Mouse (Mus musculus) macrophage (primary cell): ENCODE data around the gene Mog. TPM values are rescaled to one million over a fixed set of nuclear protein-coding genes. Genes with fewer than 3 reads are reported as not detected.

Experiments used
- H3K27ac ChIP-seq: fragments of 350-480 bp; formaldehyde crosslinking; 2 replicates; pipeline ENCODE4 v1.9.0; 2021
- H3K36me3 ChIP-seq: fragments of 350-480 bp; formaldehyde crosslinking; 2 replicates; pipeline ENCODE4 v1.9.0; 2021; ENCODE audit errors: inconsistent target
- H3K4me3 ChIP-seq: fragments of 350-480 bp; formaldehyde crosslinking; 2 replicates; pipeline ENCODE4 v1.9.0; 2021; ENCODE audit errors: inconsistent target
- H3K79me2 ChIP-seq: fragments of 350-480 bp; formaldehyde crosslinking; 2 replicates; pipeline ENCODE4 v1.9.0; 2021; ENCODE audit errors: inconsistent target
- WGBS: methylation state at CpG from one replicate; pipeline ENCODE4 v1.1.7; 2026; ENCODE audit warnings: inconsistent platforms; ENCODE audit not compliant: missing documents; 5-methylcytosine and 5-hydroxymethylcytosine counted together
- polyA plus RNA-seq: library from polyadenylated mRNA; stranded (reverse); fragments of 250-400 nt; gene quantifications from 3 replicates; pipeline ENCODE4 v1.2.4, GENCODE M21; 2018; ENCODE audit warnings: inconsistent platforms
- total RNA-seq, 78 experiments: library from RNA; depleted of rRNA; stranded (reverse); fragments of 250-400 nt; gene quantifications; 1 replicate in 9 of 78; 2 replicates in 24 of 78; 3 replicates in 43 of 78; 4 replicates in 2 of 78; pipeline ENCODE4 v1.2.4; 2018; ENCODE audit warnings: inconsistent platforms in 56 of 78

The Mog gene
- not detected for total RNA-seq (2018; cell fraction: chromatin; rRNA removed)
- total RNA-seq (2018; cell fraction: cytosol; rRNA removed), result not detected
- not detected for total RNA-seq (2018; cell fraction: nucleus; rRNA removed)
- not detected in 3 replicates for polyA plus RNA-seq

GRCm38 (mm10) chr17:37022628-37023576, at the start of gene Mog:
Mog (minus strand) TSS chr17:37023398.
- Histone ChIP-seq H3K4me3 (no peak within 1 kb of the TSS), H3K79me2 (no peaks in the 10 kb centered on the region), H3K36me3 (no peaks in the 10 kb centered on the region), H3K27ac (no peak within 1 kb of the TSS)
- 58% methylated on average over 9 of the region's 9 CpGs for WGBS

GRCm38 (mm10) chr17:37072730-37073276, 49.6 kb upstream of the Mog start:
- no peaks in the 10 kb centered on the region for H3K79me2 ChIP-seq
- no peak overlapping the region for H3K27ac ChIP-seq
- no peaks in the 10 kb centered on the region for H3K36me3 ChIP-seq
- WGBS, result 80% methylated on average over 11 of the region's 11 CpGs
- no peak overlapping the region for H3K4me3 ChIP-seq

GRCm38 (mm10) chr17:37072080-37072729, 49.0 kb upstream of the Mog start:
- Histone ChIP-seq H3K79me2 (no peaks in the 10 kb centered on the region), H3K4me3 (no peak overlapping the region), H3K27ac (no peak overlapping the region), H3K36me3 (no peaks in the 10 kb centered on the region)
- WGBS, result 89% methylated on average over 12 of the region's 12 CpGs

GRCm38 (mm10) chr17:37070121-37070520, 46.9 kb upstream of the Mog start:
- 92% methylated on average over 8 of the region's 8 CpGs for WGBS
- Histone ChIP-seq H3K27ac (no peak overlapping the region), H3K4me3 (no peak overlapping the region), H3K79me2 (no peaks in the 10 kb centered on the region), H3K36me3 (no peaks in the 10 kb centered on the region)

- Histone ChIP-seq H3K4me3 (no peak overlapping the region), H3K36me3 (no peaks in the 10 kb centered on the region), H3K27ac (no peak overlapping the region), H3K79me2 (no peaks in the 10 kb centered on the region)
- WGBS, result 91% methylated on average over 1 of the region's 1 CpGs
These were observed 44.7 kb upstream of the Mog start for GRCm38 (mm10) chr17:37067861-37068260.

GRCm38 (mm10) chr17:37065993-37066392, 42.8 kb upstream of the Mog start:
- Histone ChIP-seq H3K79me2 (no peaks in the 10 kb centered on the region), H3K36me3 (no peaks in the 10 kb centered on the region), H3K27ac (no peak overlapping the region), H3K4me3 (no peak overlapping the region)
- WGBS, result 100% methylated on average over 1 of the region's 2 CpGs

- H3K27ac ChIP-seq, result no peak overlapping the region
- 96% methylated on average over 11 of the region's 11 CpGs for WGBS
- H3K36me3 ChIP-seq, result no peaks in the 10 kb centered on the region
- no peaks in the 10 kb centered on the region for H3K79me2 ChIP-seq
- no peak overlapping the region for H3K4me3 ChIP-seq
These were observed 40.7 kb upstream of the Mog start for GRCm38 (mm10) chr17:37063686-37064495.

GRCm38 (mm10) chr17:37063063-37063462, 39.9 kb upstream of the Mog start:
- Histone ChIP-seq H3K4me3 (no peak overlapping the region), H3K27ac (no peak overlapping the region), H3K36me3 (no peaks in the 10 kb centered on the region), H3K79me2 (no peaks in the 10 kb centered on the region)
- WGBS, result 92% methylated on average over 10 of the region's 10 CpGs

GRCm38 (mm10) chr17:37062101-37062641, 39.0 kb upstream of the Mog start:
- Histone ChIP-seq H3K4me3 (no peak overlapping the region), H3K79me2 (no peaks in the 10 kb centered on the region), H3K36me3 (no peaks in the 10 kb centered on the region), H3K27ac (no peak overlapping the region)
- 92% methylated on average over 10 of the region's 10 CpGs for WGBS

- no peak overlapping the region for H3K27ac ChIP-seq
- H3K4me3 ChIP-seq, result no peak overlapping the region
- no peaks in the 10 kb centered on the region for H3K36me3 ChIP-seq
- H3K79me2 ChIP-seq, result no peaks in the 10 kb centered on the region
- 89% methylated on average over 3 of the region's 3 CpGs for WGBS
These were observed 38.2 kb upstream of the Mog start for GRCm38 (mm10) chr17:37061435-37061834.

GRCm38 (mm10) chr17:37056957-37057356, 33.8 kb upstream of the Mog start:
- Histone ChIP-seq H3K79me2 (no peaks in the 10 kb centered on the region), H3K4me3 (no peak overlapping the region), H3K36me3 (no peaks in the 10 kb centered on the region), H3K27ac (no peak overlapping the region)
- WGBS, result 98% methylated on average over 6 of the region's 6 CpGs

- 17% methylated on average over 3 of the region's 4 CpGs for WGBS
These were observed 28.5 kb upstream of the Mog start for GRCm38 (mm10) chr17:37051745-37052144.

GRCm38 (mm10) chr17:37050876-37051275, 27.7 kb upstream of the Mog start:
- 22% methylated on average over 25 of the region's 27 CpGs for WGBS

More at GRCm38 (mm10) chr17:37051745-37052144, 28.5 kb upstream of the Mog start:
- Histone ChIP-seq H3K27ac (no peak overlapping the region), H3K4me3 (no peak overlapping the region), H3K36me3 (no peaks in the 10 kb centered on the region), H3K79me2 (no peaks in the 10 kb centered on the region)

GRCm38 (mm10) chr17:37050399-37050798, 27.2 kb upstream of the Mog start:
- WGBS, result 1% methylated on average over 11 of the region's 22 CpGs
- H3K79me2 ChIP-seq, result no peaks in the 10 kb centered on the region
- H3K4me3 ChIP-seq, result no peak overlapping the region
- no peak overlapping the region for H3K27ac ChIP-seq
- no peaks in the 10 kb centered on the region for H3K36me3 ChIP-seq

More at GRCm38 (mm10) chr17:37050876-37051275, 27.7 kb upstream of the Mog start:
- Histone ChIP-seq H3K36me3 (no peaks in the 10 kb centered on the region), H3K4me3 (no peak overlapping the region), H3K27ac (no peak overlapping the region), H3K79me2 (no peaks in the 10 kb centered on the region)
